Mouse (Mus musculus) brain, adult 2 months (tissue): ENCODE data around the gene Gpx4.

Source experiments
- DNase-seq: peaks from one replicate; pipeline ENCODE4 v3.0.0; 2011; ENCODE audit warnings: low read depth, low spot score

The Gpx4 gene

DNA sequence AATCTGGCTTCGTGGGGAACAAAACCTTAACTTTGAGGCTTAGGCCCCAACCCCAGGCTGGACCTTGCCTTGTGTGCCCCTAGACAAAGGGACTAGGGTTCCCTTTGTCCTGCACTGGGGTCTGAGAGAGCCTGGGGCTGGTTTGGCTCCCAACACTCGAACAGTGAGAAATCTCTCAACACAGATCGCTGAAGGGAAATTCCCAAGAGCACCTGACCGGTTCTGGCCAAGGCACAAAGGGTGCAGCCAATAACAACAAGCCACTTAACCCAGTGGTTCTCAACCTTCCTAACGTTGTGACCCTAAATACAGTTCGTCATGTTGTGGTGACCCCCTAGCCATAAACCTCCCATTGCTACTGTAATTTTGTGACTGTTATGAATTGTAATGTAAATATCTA lies 3.3 kb downstream of the Gpx4 start:
- DNase-seq: no peak

DNA sequence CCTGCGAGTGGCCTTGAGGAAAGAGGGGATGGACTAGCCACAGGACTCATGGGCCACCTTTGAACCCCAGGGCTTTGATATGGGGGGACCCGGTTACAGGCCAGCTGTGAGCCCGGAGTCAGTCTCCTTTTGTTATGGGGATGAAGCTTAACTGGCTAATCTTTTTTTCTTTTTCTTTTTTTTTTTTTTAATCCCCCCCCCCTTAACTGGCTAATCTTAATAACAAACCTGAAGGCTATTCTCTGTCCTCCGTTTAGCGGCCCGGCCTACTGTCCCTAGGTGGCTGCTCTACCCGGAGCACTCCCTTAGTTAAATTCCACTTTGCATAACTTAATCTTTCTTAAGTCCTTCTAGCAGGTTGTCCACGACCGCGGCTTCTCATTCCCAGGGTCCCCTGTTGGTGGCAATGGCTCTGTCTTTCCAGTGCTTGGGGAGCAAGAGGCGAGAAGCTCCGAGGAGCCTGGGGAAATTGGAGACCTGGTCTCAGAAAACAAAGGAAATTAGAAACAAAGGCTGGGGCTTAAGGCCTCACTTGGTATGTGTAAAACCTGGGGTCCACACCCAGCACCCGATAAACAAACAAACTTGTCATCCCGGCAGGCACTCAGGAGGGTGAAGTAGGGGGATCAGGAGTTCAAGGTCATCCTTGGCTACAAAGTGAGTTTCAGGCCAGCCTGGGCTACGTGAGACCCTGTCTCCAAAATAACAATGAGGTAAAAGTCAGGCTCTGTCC lies 4.1 kb downstream of the Gpx4 start:
- DNase-seq: no peak

GRCm38 (mm10) chr10:80051618-80052373 lies 4.8 kb downstream of the Gpx4 start:
- DNase-seq: no peak

DNA sequence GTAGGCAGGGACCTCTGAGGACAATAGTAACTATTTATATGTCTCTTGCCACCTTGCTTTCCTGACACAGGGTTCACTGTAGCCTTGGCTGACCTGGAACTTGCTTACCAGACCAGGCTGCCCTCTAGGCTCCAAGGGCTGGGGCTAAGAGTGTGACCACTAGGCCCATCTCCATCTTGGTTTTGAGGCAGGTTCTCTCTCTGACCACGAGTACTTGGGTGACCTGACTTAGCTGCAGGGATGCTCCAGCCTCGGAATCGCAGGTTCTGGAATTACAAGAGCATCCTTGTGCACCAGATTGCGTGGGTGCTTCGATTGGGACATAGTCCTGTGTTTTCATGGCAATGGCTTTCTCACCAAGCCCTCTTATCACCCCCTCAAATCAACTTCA lies 5.4 kb downstream of the Gpx4 start:
- DNase-seq: no peak

GRCm38 (mm10) chr10:80053259-80053780 lies 6.4 kb downstream of the Gpx4 start:
- peak; percentile 100 for DNase-seq

- DNase-seq: peak; percentile 74
These were observed 7.2 kb downstream of the Gpx4 start for GRCm38 (mm10) chr10:80053831-80054815.

DNA sequence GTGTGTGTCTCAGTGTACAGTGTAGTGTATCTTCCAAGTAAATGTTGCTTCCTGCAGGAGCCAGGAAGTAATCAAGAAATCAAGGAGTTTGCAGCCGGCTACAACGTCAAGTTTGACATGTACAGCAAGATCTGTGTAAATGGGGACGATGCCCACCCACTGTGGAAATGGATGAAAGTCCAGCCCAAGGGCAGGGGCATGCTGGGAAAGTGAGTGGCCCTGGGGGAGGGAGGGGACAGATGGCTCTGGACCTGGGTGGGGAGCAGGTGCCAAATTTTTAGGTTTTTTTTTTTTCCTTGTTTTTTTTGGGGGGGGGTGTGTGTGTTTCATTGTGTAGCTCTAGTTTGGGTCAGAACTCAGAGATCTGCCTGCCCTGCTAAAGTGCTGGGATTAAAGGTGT lies 7.9 kb downstream of the Gpx4 start:
- DNase-seq: peak; percentile 44

- no peak for DNase-seq
These were observed 8.4 kb downstream of the Gpx4 start for GRCm38 (mm10) chr10:80055364-80055763.

GRCm38 (mm10) chr10:80055891-80056290 lies 8.9 kb downstream of the Gpx4 start:
- DNase-seq: no peak

DNA sequence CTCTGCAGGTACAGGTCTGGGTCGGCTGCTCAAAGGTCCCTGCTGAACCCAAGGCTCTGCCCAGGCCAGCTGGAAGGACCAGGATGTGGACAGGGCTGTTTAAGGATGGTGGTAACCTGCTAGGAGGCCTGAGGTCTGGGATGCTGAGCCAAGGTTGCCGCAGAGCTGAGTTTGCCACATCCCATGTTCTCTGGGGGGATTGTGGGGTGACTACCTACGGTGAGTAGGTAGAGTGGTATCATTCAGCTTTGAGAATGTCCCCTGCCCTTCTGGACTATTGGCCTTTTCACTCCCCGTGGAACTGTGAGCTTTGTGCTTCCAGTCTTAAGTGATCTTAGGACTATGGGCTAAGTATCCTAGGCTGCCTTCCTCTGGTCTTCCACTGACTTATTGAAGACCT lies 9.5 kb downstream of the Gpx4 start:
- DNase-seq: no peak

DNA sequence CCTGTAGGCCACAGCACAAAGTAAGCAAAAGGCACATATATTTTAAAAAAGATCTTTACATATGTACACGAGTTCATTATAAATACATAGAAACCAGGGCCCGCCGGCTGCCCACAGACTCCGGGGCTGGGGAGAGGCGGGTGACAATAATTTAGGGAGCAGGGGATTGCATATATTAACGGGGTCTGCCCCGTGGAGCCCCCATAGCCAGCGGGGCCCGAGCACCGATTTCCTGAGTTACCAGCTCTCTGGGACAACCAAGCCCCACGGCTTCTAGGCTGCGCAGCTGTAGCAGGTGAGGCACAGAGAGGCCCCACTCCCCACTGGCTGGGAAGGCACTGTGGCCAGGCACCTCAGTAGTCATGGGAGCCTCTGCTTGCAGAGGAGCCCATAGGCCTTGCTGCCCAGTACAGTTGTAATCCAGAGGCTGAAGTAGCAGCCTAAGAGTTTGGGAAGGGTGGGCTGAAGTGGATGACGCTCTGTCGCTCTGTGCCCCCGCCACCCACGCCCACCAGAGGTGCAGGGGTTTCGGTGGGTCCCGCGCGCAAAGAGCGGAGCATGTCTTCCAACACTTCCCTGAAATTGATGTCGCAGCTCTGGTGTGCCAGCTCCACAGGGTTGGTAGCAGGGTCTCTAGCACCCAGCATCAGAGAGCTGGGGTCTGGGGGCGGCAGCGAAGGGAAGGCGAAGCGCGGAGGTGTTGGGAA lies 10.2 kb downstream of the Gpx4 start:
- DNase-seq: no peak

- DNase-seq: no peak
These were observed 10.8 kb downstream of the Gpx4 start for GRCm38 (mm10) chr10:80057683-80058326.

- peak; percentile 43 for DNase-seq
These were observed 16.1 kb downstream of the Gpx4 start for GRCm38 (mm10) chr10:80063104-80063503.

DNA sequence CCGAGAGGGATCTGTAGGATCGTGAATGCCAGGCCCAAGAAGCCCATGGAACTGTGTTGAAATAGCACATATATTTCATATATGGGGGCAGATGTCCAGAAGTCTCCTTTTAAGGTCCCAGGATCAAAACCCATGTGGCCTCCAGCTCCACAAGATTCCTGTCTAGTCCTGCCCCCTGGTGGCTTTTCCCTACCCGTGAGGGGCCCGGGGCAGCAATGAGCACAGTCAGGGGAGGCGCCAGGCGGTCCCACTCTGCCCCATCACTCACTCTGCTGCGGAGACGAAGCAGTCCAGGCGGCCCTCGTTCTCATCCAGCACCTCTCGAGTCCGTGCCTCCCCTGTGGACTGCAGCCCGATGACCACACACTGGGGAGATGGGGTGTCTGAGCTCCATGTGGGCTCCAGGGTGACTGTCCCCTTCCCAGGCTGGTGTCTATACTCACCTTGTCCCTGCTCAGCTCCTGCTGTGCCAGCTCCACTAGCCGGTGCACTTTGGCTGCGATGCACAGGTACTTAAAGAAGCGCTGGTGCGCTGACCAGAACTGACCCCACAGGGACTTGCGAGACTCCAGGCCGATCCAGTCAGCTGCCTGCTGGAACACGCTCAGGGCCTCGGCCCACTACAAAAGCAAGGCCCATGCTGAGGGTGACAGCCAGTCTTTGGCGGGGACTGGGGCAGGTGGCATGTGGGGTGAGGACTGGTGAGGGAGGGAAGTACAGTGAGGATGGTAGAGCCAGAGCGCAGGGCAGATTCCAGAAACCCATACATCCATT lies 17.1 kb downstream of the Gpx4 start:
- no peak for DNase-seq

DNA sequence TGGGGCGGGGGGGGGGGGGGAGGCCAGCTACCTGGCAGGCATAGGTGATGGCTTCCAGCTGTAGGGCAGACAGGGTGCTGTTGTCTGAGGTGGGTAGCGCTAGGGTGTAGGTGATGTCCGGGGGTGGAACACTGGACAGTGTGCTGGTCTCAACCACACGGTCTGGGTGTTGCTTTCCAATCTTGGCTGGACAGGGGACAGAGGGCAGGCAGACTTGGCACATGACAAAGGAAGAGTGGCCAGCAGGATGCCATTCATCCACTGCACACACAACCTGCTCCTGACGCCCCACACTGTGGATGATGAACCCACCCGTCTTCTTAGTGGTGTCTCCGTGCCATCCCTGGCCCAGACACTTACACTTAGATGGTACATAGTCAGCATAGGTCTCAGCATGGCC lies 22.3 kb downstream of the Gpx4 start:
- DNase-seq: no peak

DNA sequence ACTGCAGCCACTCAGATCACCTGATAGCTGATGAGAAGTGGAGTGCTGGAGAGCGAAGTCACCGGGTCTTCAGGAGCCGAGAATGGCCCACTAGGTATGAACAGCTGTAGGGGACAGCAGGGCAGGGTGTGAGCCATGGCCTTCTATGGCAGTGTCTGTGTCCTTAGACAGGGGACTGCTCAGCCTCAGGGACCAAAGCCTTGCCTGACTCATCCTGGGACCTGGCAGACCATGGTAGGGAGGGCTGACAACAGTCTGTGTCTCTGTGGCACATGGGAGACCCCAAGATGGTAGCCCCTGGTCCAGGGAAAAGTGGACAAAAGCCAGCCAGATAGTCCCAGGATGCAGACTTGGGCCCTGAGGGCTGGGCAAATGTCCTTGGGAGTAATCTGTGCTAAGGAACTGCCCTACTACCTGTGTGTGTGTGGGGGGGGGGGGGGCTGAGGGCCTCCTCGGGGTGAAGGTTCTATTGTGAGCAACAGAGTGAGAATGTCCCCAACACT lies 23.0 kb downstream of the Gpx4 start:
- no peak for DNase-seq

- DNase-seq: peak; percentile 95
These were observed 24.0 kb downstream of the Gpx4 start for GRCm38 (mm10) chr10:80070837-80071515.

- no peak for DNase-seq
These were observed 24.5 kb downstream of the Gpx4 start for GRCm38 (mm10) chr10:80071516-80071900.
